Mouse (Mus musculus) mammary gland, adult 2 months (tissue): ENCODE measurements around the gene Mta2. TPM values are rescaled to one million over a fixed set of nuclear protein-coding genes. Genes with fewer than 3 reads are reported as not detected.

Experiments
- polyA plus RNA-seq: library from polyadenylated mRNA; depleted of rRNA; stranded (reverse); fragments of >200 nt; gene quantifications from 2 replicates; pipeline ENCODE4 v1.2.3, GENCODE M21; 2012; ENCODE audit warnings: low replicate concordance; rRNA removed

The Mta2 gene
- 17.1 and 24.8 TPM in 2 replicates for polyA plus RNA-seq

DNA sequence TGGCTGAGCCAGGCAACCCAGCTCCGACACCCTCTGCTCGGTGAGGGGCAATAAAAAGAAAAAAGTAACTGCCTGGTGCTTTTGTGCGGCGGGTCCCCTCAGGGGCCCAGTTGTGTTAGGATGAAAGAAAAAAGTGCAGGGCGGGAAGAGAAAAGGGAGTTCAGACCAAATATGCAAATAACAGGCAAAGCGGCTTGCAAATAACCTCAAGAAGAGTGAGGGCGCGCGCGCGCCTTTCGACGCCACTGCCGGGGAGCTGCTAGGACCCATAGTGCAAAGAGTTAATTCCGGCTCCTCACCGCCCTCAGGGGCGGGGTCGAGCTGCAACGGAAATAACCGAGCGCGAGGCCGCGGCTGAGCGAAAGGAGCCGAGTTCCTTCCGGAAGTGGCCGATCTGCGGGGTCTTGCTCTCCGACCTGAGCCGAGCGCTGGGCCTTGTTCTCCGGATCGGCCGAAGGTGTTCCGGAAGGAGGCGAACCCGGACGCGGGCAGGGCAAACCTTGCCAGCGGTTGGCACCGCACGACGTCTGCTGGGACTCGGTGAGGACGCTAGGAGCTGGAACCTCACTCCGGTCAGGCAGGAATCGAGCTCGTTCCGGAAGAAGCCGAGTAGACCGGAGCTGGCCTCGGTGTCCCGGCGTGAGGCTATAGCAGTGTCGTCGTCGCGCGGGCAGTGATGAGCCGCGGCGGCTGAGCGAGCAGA, at the start of gene Mta2:
Mta2 (plus strand) TSS at position 361 of the 703 bp plus-strand sequence.

DNA sequence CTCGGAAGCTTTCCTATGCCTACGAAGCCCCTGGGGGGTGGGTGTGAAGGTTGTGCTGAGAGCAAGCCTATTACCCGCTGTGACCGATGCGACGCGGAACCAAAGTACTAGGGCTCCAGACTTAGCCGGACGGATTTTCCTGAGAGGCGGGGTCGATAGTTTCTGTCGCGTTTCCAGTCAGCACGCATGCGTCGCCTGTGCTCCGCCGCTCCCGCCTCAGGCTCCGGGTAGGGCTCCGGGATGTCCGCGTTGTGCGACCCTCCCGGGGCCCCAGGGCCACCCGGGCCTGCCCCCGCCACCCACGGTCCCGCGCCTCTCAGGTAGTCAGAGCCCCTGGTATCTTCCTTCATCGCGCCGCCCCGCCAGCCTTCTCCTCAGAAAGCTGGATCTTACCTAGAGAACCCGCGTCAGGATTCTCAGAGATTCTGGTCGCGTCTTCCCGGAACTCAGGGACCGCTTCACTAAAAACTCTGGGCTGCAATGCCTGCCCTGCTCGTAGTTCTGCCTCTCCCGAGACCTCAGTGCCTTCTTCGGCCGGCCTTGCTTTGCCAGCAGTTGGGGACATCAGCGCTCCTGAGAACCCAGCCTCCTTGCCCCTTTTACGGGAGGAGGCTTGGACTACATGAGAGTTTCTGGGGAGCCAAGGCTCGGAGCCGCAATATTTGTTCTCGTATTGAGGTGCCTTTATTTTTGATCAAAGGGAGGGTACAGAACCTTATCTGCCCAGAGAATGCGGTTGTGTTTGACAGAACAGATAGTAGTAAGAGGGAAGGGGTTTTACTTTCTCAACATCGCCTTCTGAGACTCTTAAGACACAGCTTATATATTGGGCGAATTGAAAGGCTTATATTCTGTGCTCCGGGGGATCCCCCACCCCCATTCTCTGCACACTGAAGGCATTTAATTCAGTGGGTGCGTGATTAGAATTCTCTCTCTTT, 48.6 kb upstream of the Mta2 start, which contains the start of gene Ints5:
Ints5 (plus strand) TSS at position 177 of the 938 bp plus-strand sequence.

DNA sequence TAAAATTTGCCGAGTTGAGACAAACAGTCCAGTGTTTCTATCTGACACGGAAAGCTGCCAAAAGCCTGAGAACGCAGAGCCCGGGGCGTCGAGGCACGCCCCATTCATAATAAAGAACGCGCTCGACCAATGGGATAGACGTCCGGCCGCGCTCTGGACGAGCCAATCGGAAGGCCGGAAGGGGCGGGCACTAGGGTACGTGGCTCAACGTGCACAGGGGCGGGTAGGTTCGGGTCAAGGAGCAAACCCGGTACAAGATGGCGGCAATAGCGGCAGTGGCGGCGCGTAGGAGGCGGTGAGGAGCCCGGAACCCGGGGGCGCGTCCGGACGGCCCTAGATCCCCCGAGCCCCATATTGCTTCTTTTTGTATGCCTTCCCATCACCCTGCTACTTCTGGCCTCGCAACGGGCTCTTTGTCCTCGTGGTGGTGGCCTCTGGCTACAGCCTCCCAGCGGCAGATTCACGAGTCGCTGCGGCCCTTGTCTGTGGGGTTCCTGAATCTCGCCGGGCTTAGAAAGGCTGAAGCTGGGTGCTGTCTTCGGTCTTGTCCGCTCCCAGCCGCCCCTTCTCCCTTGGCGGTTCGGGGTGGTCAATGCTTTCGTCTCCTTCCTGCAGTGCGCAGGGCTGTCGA, 43.7 kb upstream of the Mta2 start, which contains the start of gene Ganab:
Ganab (plus strand) TSS at position 207 of the 631 bp plus-strand sequence.

DNA sequence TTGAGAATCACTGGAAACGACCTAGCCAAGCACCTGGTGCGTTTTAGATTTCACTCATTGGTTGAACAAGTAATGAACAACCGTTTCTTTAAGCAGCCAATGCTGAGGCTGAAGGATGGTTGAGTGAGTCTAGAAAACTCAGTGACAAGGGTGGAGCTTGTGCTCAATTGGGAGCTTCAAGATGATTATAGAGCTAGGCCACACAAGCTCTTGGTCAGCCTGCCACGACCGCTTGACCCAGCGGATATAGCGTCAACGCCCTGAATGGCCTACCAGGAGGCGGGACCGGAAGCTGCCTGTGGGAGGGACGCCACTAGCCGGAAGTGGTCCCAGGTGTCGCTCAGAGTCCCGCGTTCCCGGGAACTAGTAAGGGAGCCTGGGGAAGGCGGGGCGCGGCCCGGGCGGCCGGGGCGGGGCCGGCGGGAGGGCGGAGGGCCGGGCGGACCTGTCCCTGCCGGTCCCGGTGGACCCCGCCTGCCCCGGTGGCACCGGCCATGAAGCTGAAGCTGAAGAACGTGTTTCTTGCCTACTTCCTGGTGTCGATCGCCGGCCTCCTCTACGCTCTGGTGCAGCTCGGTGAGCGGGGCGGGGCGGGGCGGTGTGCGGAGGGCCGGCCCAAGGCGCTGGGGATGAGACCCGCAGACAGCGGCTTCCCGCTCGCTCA, 21.5 kb upstream of the Mta2 start, which contains the start of gene B3gat3:
B3gat3 (plus strand) TSS at position 302 of the 664 bp plus-strand sequence.

DNA sequence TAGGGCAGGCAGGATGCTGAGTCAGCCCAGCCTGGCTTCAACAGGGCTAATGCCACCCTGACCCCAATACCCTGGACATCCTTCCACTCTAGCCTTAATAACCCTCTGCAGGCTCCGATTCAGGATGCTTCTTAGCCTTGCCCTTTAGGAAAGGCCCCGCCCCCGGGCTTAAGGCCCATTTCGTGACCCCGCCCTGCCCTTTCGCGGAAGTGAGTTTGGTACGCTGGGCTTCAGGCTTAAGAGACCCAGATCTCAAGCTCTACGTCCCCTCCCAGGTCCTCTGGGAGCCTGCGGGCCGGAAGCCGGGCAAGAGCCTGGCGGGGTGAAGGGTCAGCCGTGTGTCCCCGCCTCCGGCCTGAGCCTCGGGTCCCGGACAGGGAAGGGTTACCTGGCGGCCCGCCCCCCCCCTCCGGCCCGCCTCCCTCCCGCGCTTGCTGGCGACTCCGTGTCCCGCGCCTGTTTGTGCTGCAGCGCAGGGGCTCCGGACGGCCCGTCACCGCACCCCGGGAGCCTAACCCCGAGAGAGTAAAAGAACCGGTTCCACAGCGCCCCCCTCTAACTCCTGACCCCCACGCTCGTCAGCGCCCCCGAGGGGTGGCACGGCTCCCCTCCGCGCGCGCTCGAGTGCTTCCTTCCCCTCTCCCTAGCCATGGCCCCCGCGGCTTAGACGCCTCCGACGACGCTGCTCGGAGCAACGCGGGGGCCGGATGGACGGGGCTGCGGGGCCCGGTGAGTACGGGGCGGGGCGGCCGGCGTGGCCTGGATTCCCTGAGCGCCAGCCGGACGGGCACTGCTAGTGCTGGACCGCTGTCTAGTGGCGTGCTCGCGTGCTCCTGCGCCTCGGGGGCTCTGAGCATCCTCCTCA, 12.2 kb upstream of the Mta2 start, which contains the start of the genes Rom1 and Eml3:
Rom1 (minus strand) TSS at position 133 of the 865 bp plus-strand sequence.
Eml3 (plus strand) TSS at position 329 of the 865 bp plus-strand sequence.

DNA sequence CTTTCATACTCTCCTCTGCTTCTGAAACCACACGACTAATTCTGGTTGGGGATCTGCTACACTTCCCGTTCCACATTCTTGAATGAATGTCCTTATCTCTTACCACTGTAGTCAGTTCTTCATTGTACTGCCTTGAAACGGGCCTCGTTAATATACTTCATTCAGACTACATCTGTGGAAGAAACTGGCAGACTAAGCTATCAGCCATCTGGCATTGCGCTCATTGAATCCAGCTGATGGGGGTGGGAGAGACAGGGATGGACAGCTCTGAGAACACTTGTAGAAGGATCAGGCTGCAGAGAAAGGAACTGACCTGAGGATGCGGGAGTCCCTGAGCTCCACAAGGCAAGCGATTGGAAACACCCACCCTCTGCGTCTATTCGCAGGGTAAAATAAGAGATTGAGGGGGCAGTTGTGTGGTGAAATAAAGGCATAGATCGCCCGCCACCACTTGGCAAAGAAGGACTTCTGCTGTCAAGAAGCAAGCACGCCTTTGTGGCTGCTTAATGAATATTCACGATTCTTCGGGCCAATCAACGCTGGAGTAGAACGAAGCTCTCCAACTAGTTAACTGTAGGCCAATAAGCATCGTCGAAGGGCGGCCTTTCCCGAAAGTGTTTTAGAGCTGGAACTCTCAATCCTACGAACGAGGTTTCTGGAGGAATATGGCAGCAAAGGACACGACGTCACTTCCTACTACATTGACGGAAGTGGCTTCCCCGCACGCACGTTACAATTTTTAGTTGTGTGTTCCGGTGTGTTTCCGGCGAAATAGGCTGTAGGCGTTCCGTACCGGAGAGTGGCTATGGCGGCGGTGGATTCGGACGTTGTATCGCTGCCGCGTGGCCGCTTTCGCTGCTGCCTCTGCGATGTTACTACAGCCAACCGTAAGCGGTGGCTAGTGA, 11.7 kb downstream of the Mta2 start, which contains the start of gene Tut1:
Tut1 (plus strand) TSS at position 713 of the 905 bp plus-strand sequence.

DNA sequence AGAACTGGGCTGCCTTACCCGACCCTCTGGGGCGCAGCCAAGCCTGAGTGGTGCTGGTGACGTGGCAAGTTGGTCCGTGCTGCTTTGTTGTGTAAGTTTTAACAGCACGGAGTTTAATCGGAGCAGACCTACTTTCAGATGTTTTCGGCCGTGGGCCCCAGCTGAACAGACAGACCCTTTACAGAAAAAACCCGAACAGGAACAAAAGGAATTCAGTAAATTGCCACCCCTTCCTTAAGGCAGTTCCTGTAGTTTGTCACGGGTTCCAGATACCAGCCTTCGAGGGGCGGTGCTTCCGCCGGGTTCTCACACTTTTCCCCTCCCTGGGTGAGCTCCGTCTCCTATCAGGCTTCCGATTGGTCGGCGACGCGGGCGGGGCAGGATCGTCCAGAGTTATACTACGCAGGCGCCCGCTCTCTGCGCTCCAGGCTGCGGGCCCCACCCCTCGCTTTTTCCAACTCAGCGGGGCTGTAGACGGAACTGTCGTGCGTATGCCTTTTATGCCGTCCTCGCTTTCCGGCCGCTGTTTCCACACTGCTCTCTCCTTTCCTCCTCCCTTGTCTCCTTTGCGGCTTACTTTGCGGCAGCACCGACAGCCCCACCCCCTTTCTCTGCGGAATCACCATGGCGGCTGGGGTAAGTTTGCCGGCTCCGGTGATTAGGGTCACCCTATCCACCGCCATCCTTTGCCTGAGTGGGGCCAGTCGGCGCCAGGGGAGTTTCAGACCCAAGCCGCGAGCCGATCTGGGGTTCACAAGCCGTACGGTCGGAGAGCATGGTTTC, 25.1 kb downstream of the Mta2 start, which contains the start of gene Eef1g:
Eef1g (plus strand) TSS at position 452 of the 783 bp plus-strand sequence.

DNA sequence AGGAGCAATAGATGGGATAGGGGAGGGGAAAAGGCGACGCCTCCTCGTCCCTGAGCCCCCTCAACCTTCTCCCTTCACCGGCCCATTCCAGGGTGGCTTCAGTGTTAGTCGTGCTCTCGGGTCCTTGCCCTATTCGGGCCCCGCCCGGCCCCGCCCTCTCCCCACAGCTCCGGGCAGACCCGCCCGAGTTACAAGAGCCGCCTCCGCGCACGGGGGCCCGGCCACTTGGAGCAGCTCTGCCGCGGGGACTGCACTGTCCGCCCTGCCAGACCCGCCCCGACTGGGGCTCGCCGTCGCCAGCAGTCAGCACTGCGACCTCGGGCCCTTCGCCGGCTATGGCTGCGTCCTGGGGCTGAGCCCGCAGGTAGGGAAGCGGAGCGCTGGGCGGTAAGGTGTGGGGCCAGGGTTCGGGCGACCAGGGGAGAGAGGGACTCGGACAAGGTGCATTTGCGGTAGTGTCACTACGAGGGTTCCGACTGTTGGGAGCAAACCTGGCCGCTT, 47.4 kb downstream of the Mta2 start, which contains the start of gene Ahnak:
Ahnak (plus strand) TSS at position 219 of the 501 bp plus-strand sequence.

Other genes with a start within 250 kb of the Mta2 start
- gene Slc3a2, start 218.5 kb upstream of the Mta2 start, polyA plus RNA-seq, result 156 and 200 TPM in 2 replicates
- gene Wdr74, start 206.0 kb upstream of the Mta2 start, polyA plus RNA-seq, result 25.6 and 42.9 TPM in 2 replicates
- gene 1700092M07Rik, start 201.2 kb upstream of the Mta2 start, polyA plus RNA-seq, result not detected in 2 replicates
- 73.4 and 84.9 TPM in 2 replicates for gene Stx5a, start 200.5 kb upstream of the Mta2 start, polyA plus RNA-seq
- gene Nxf1, start 184.8 kb upstream of the Mta2 start, polyA plus RNA-seq, result 75.3 and 140 TPM in 2 replicates
- 300 and 304 TPM in 2 replicates for gene Tmem223, start 170.9 kb upstream of the Mta2 start, polyA plus RNA-seq
- 133 and 165 TPM in 2 replicates for gene Tmem179b, start 167.4 kb upstream of the Mta2 start, polyA plus RNA-seq
- 15.2 and 17.4 TPM in 2 replicates for gene Taf6l, start 155.5 kb upstream of the Mta2 start, polyA plus RNA-seq
- 30.3 and 61.5 TPM in 2 replicates for gene Polr2g, start 143.3 kb upstream of the Mta2 start, polyA plus RNA-seq
- 2.4 and 3.2 TPM in 2 replicates for gene Zbtb3, start 139.3 kb upstream of the Mta2 start, polyA plus RNA-seq
- 10.7 and 20.5 TPM in 2 replicates for gene Ttc9c, start 122.5 kb upstream of the Mta2 start, polyA plus RNA-seq
- 13.8 and 14.4 TPM in 2 replicates for gene Hnrnpul2, start 121.9 kb upstream of the Mta2 start, polyA plus RNA-seq
- not detected in 2 replicates for gene AC129217.1, start 112.1 kb upstream of the Mta2 start, polyA plus RNA-seq
- gene Bscl2, start 104.4 kb upstream of the Mta2 start, polyA plus RNA-seq, result 568 and 621 TPM in 2 replicates
- gene Gng3, start 102.7 kb upstream of the Mta2 start, polyA plus RNA-seq, result 0.34 and 0.65 TPM in 2 replicates
- 14.0 and 20.9 TPM in 2 replicates for gene Lrrn4cl, start 91.1 kb upstream of the Mta2 start, polyA plus RNA-seq
- 98.5 and 113 TPM in 2 replicates for gene Ubxn1, start 70.4 kb upstream of the Mta2 start, polyA plus RNA-seq
- 24.0 and 25.0 TPM in 2 replicates for gene Uqcc3, start 61.0 kb upstream of the Mta2 start, polyA plus RNA-seq
- gene Lbhd1, start 58.1 kb upstream of the Mta2 start, polyA plus RNA-seq, result 1.1 and 3.0 TPM in 2 replicates
- gene Gm49403, start 57.9 kb upstream of the Mta2 start, polyA plus RNA-seq, result not detected in 2 replicates
- 9.6 and 10.3 TPM in 2 replicates for gene 1810009A15Rik, start 53.0 kb upstream of the Mta2 start, polyA plus RNA-seq
- gene Gm49416, start 52.9 kb upstream of the Mta2 start, polyA plus RNA-seq, result not detected in 2 replicates
- 28.9 and 29.0 TPM in 2 replicates for gene Ints5, start 48.9 kb upstream of the Mta2 start, polyA plus RNA-seq
- 97.1 and 165 TPM in 2 replicates for gene Ganab, start 43.8 kb upstream of the Mta2 start, polyA plus RNA-seq
- 79.0 and 149 TPM in 2 replicates for gene B3gat3, start 21.5 kb upstream of the Mta2 start, polyA plus RNA-seq
- 15.7 and 17.6 TPM in 2 replicates for gene Rom1, start 12.5 kb upstream of the Mta2 start, polyA plus RNA-seq
- gene Eml3, start 12.3 kb upstream of the Mta2 start, polyA plus RNA-seq, result 70.7 and 78.1 TPM in 2 replicates
- 20.2 and 22.1 TPM in 2 replicates for gene Tut1, start 12.0 kb downstream of the Mta2 start, polyA plus RNA-seq
- 173 and 301 TPM in 2 replicates for gene Eef1g, start 25.2 kb downstream of the Mta2 start, polyA plus RNA-seq
- gene Ahnak, start 47.4 kb downstream of the Mta2 start, polyA plus RNA-seq, result 27.4 and 46.3 TPM in 2 replicates
- gene Scgb1a1, start 146.1 kb downstream of the Mta2 start, polyA plus RNA-seq, result 32.8 and 35.9 TPM in 2 replicates
- 2.2 and 3.0 TPM in 2 replicates for gene Asrgl1, start 193.8 kb downstream of the Mta2 start, polyA plus RNA-seq